Mouse (Mus musculus): ENCODE measurements around the gene Klf9.

GRCm38 (mm10) chr19:23107335-23107734 lies 33.7 kb upstream of the Klf9 start:
- no peak for TF ChIP-seq CTCF (IDR thresholded peaks at IDR 0.05; ENCODE audit: low read depth)
- TF ChIP-seq EP300 (IDR thresholded peaks at IDR 0.05; ENCODE audit: low read depth), result no peak

Measured in heart, postnatal 0 days (tissue).